Mouse (Mus musculus) gastrocnemius, adult 8-10 months (tissue): ENCODE measurements around the gene Bcl7a. TPM values are rescaled to one million over a fixed set of nuclear protein-coding genes. Genes with fewer than 3 reads are reported as not detected.

Experiments
- DNase-seq, 2 experiments: peaks; one replicate each; pipeline ENCODE4 v3.0.0; 2022; ENCODE audit warnings: low spot score in 2 of 2
- total RNA-seq, 4 experiments: library from RNA; stranded (reverse); gene quantifications; 2 replicates each; pipeline ENCODE4 v1.2.4; 2022

The Bcl7a gene
- 1 to 10 TPM; 7.3 to 9.6 (median 7.9) TPM for total RNA-seq

DNA sequence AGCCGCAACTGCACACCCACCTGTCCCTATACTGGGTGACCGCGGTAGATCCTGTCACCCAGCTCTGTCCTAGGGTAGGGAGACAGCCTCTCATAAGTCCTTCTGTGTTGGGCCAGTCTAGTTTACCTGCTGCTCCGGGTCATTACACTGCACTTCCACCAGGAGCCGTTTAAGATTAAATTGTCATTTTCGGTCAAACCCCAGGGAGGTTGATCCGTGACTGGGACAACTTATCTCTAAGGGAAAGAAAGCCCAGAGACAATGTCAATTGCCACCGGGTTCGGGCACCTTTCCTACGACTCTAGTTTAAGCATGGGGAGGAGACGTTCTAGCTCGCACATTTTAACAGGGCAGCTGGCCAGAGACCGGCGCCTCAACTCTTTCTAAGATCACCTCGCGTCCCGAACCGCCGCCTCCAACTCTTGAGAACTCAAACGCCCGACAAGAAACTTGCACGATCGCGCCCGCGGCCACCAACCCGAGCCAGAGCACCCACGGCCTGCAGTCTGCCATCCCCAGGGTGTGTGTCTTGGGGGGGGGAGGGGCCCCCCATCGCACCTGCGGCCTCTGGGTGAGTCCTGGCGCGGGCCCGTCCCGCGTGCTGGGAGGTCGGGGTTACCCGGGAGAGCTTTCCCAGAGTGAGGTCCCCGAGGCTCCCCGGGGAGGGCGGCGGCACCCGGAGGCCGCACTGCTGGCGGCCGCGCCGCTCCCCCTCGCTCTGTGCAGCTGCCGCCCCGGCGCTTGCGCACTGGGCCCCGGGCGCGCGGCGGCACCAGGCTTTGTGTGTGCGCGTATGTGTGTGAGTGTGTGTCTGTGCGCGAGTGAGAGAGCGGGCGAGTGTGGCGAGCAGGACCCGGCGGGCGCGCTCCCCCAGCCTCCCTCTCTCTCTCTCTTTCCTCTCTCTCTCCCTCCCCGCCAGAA, at the start of gene Bcl7a:
Bcl7a (plus strand) TSS at position 128 of the 921 bp plus-strand sequence.
- peak; percentile 84 to 90 for DNase-seq

DNA sequence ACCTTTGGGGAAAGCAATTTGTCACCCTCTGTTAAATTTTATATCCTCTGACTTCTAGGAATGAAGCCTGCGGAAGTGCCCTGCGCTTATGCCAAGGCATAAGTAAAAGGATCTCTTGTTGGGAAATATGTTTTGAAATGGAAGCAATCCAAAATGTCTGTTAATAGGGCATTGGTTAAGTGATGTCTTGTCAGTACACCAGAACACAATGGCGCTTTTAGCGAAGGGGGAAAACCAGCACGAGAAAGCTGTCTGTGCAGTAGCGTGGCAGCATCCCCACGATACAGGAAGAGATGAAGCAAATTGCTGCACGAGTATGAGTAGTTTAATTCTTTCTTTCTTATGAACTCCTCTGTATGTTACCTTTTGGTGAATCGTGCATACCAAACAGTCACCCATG, 49.0 kb upstream of the Bcl7a start:
- DNase-seq, result no peak

DNA sequence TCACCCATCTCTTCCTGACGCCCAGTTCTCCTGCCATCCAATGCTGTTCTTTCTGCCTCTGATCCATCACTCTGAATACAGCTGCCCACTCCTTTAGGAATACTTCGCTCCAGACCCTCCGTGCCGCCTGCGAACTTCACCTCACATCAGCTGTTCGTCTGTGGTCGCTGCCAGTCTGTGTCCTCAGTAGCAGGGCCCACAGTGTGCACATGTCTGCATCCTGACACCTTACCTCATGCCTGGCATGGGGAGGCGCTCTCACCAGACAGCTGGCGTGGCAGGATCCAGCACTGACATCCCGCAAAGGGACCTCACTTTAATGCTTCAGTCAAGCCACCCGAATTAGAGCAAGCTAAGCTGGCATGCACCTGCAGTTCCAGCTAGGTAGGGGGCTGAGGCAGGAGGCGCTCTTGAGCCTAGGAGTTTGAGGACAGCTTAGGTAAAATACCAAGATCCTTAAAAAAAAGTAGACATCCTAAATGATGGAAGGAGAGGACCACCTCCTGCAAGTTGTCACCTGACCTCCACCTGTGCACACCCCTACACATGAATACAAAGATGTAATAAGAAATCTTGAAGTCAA, 47.3 kb upstream of the Bcl7a start:
- DNase-seq, result no peak

DNA sequence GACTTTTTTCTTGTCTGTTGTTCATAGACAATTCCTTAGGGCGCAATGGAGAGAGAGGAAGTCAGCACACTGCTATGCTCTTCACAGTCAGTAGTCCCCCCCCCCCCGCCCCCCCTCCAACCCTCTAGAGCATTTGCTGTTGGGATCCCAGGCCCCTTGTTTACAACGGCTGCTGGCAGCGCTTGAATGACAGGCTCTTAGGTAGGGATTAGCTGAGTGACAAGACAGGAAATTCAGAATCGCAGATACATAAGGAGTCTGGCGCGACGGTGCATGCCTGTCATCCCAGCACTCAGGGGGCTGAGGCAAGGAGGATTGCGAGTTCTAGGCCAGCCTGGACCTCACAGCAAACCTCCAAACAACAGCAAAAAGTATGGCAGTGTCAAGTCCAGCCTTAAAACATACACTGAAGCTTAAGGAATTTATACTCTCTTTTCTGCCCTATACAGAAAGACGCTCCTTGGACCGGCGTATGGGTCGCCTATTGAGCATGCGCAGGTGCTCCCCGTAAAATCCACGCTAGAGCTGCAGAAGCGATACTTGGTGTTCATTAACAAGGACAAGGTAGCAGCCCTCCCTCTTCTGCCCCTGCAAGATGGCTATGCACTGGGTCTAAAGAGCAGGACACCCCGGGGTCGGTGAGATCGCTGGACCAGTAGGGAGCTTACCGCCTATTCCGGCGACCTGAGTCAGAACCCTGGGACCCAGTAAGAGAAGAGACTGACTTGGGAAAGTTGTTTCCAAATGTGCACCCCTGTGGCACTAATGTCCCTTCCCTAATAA, 46.5 kb upstream of the Bcl7a start:
- DNase-seq, result no peak

DNA sequence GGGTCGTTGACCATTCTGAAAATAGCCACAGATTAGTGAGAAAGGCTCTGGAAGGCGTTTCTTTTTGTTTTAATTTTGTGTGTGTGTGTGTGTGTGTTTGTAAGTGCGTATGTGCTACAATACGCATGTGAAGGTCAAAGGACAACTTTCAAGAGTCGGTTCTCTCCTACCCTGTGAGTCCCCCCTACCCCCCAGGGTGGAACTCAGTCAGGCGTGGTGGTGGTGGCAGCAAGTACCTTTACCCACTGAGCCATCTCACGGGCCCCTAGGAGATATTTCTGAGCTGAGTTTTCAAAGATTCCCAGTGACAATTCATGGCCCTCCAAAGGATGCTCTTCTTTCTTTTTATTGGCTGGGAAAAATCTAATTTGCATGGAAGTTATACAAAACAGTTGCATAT, 45.8 kb upstream of the Bcl7a start:
- no peak for DNase-seq

DNA sequence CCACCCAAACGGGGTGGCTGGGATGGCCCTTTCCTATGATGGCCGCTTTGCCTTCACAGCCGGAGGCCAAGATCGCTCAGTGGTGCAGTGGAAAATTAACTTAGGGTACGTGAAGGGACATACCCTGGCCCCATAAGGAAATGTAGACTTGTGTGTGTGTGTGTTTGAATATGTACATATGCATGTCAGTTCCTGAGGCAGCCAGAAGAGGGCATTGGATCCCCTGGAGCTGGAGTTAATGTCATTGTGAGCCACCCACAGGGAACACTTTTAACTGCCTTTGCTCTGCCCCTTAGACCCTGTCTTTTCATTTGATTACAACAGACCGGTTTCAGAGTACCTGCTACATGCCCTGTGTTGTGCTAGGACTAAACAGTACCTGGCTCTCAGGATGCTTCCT, 45.1 kb upstream of the Bcl7a start:
- DNase-seq, result no peak

DNA sequence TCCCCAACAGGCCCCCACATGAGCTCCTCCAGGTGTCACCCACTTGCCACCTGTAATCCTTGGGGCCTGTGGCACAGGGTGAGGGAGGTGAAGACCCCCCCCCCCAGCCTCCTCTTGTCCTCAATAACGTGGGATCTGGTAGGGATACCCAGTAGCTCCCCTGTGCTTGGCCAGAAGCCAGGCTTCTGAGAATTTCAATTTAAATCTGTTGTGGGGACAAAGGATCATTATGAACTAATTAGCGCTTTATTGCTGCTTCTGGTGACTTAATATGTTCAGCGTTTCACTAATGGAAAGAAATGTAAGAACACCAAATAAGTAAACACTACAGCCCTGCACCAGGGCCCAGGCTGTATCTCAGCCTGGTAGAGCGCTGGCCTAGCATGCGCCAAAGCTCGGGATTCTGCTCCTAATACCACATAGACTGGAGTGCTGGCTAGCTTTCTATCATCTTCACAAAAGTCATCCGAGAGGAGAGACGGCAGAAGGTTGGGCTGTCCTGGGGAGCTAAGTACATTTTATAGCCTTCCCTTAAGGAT, 43.1 kb upstream of the Bcl7a start:
- DNase-seq, result no peak

DNA sequence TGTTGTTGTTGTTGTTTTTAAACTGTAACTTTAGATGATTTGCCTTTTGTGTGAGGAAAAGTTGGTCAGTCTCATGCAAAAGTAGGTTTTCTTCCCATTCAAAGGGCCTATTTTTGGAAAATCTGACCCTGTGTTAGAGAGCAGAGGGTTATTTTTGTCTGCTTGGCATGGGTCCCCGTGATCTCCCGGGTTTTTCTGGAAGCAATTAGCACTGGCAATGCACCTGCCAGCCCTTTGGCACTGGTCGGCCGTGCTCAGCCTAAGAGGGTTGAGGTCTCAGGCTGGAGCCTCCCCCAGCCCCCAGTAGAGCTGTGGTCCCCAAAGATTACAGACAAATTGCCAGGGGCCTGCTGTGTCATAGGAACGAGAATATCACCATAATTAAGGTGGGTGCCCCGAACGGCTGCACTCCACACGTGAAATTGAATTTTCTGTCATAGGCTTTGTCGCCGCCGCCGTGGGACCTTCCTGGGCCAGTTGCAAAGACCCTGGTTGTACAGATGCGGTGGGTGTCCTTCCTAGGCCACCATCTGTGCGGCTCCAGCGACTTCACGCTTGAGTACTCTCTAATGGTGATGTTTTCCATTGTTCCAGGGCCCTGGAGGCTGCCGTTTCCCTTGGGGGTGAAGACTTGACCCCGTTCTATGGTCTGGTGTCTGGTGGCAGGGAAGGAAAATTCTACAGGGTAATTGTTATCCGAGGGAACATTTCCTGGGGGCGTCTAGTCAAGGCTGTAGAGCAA, 41.7 kb upstream of the Bcl7a start:
- peak in 1 of 2 experiments; percentile 20 for DNase-seq

DNA sequence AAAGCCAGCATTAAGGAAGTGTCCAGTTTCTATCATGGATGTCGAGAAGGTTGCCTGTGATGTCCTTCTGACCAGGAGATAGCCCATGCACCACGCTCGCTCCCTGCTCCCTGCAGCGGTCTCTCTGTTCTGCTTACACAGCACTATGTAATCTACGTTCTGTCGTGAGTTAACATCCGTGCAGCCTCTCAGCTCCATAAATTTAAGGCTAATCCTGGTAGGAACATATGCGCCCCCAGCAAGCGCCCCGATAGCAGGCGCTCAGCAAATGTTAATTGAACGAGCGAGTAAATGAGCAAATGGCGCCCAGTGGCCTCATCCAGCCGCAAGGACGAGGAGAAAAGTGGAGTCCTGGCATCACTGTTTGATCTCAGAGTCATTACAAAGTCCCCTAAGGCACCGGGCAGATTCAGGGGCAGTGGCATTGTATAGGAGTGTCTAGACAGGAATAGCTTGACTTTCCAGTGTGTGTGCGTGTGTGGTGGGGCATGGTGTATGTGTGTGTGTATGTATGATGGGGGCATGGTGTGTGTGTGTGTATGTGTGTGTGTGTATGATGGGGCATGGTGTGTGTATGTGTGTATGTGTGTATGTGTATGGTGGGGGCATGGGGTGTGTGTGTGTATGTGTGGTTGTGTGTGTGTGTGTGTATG, 35.9 kb upstream of the Bcl7a start:
- no peak for DNase-seq

DNA sequence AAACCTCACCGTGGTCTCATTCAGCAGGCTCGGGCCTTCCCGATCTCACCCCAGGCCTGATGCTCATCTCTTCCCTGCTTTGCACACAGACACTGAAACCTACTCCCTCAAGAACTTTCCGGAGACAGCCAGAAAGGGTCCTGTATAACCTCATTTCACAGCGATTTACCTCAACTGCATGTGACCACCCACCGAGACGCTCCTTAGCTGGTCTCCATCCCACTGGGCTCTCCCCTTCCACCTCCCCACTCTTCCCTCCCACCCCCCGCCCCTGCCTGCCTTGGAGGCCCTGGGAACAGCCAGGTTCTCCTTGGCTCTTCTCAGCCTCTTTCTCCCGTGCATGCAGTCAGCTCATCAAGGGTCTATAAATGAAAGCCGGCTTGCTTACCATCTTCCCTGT, 33.8 kb upstream of the Bcl7a start:
- DNase-seq, result no peak

DNA sequence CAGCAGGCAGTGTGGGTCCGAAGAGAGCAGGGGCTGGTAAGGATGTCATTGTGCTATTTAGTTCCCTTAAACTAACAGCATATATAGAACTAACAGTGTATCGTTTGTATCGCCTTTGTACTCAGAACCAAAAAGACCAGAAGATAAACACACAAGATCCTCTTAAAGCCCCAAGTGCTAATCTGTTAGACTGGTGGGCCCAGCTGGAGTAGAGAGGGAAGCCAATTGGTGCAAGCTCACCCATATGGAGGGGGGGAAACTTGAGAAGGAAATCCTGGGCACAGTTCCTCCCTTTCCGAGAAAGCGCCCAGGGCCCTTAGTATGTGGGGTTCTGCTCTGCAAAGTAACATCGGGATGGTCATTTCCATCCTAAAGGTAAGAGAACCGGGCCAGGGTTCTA, 33.4 kb upstream of the Bcl7a start:
- no peak for DNase-seq

DNA sequence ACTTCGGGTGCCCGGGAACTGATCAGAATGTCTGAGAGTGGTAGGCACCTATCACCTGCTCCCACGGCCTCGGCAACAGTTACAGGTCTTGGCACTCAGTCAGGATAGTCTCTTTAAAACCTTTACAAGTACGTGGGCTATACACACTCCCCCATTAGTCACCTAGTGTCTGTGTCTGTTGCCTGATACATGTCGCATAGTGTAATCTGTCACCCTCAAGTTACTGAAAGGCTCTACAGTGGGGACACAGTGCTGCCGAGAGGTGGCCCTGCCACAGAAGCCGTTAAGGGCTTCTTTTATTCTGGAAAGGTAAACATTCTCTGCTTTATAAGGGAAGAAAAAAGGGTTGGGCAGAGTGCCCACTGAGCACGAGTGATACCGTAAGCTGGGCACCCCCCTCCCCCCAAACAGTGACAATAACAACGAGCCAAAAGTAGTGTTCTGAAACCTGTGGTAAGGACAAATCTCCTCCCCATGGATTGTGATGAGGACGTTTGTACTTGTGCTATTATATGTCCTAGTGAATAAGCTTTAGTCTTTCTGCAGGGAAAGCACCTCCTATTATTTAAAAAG, 30.5 kb upstream of the Bcl7a start:
- DNase-seq, result no peak

DNA sequence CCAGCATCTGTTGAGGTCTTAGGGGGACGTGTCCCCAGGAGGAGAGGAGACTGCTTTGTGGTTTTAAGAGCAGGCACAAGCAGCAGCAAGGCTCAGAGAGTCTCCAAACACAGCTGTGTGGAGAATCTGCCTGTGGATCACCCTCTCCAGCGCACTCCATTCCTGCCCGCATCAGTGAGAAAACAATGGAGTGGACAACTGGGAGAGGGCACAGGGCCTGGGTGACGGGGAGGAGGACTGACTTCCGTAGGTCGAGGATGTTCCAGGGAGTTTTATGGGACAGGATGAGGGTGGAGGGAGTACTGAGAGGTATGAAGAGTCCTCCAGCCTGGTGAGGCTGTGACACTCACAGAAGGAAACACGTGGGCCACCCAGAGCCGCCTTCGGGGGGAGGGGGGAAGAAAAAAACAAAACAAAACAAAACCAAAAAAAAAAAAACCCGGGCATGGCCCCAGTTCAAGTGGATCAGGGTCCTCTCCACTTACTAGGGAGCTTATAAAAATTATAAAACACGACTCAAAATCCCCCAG, 29.7 kb upstream of the Bcl7a start:
- DNase-seq, result no peak

DNA sequence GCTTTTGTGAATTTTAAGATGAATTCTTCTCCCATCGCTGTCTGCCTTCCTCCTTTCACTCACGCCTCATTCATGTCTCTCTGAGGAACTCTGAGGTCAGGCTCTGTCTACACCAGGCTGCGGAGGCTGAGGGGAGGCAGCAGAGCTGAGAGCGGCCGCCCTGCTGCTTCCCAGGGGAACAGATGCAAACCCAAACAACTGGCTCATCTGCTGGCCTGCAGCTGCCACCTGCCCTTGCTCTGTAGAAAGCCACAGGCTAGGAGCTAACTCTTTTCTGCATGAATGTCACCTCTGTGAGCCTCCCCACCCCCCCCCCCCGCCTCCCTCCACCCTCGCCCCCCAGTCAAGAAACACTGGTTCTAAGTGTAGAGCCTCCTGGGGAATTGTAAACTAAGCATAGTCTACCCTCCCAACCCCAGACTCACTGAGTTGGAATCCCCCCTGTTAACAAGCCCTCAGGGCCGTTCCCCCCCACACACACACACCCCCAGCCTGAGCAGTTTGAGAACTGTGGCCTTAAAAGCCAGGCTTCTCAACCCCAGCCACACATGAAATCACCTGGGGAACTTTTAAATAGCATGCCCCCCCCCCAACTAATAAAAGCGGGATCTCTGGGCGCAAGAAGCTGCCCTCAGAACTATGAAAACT, 28.3 kb upstream of the Bcl7a start:
- no peak for DNase-seq

DNA sequence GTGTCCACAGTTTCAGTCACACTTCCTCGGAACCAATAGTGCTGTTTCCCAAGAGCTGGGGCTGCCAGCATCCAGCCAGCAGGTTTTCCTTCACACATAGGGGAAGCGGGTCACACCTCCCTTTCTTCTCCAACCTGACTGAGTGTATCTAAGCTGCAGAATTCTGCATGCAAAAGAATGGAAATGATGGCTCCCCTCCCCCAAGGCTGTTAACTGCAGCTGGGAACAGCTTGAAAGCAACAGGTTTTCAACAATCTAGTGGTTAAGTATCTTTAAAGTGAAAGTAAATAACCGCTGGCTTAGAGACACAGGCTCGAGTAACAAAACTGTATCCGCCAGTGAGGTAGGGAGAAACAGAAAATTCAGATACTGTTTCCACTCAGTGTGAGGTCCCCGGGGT, 25.6 kb upstream of the Bcl7a start:
- no peak for DNase-seq

DNA sequence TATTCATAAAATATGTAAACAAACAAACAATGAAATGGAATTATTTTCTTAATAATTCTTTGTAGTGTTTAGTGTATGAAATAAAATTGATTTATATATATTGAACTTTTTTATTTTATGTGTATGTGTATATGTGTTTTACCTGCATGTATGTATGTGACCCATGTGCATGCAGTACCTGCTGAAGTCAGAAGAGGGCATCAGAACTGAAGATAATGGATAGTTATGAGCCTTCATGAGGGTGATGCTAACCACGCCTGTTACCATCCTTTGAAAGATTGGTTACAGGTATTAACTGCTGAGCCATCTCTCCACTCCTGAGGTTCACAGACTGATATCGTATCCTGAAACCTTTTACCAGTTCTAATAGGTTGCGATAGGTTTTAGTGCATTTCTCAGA, 23.5 kb upstream of the Bcl7a start:
- DNase-seq, result no peak

DNA sequence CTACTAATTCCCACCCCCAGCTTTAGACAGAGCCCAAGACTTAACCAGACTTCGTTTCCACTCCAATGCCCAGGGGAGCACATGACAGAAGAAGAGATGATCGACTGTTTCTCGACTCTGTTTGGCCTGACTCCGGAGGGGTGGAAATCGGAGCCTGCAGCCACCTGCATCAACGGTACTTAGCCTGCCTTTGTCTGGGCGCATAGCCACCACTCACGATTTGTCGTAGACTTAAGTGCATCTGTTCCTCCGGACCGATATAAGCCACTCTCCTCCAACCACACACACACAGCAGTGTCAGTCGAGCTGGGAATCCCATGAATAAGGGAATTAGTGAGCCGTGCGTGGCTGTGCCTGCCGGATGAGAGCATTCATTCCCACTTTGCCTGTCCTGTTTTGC, 19.4 kb upstream of the Bcl7a start:
- peak in 1 of 2 experiments; percentile 44 for DNase-seq

DNA sequence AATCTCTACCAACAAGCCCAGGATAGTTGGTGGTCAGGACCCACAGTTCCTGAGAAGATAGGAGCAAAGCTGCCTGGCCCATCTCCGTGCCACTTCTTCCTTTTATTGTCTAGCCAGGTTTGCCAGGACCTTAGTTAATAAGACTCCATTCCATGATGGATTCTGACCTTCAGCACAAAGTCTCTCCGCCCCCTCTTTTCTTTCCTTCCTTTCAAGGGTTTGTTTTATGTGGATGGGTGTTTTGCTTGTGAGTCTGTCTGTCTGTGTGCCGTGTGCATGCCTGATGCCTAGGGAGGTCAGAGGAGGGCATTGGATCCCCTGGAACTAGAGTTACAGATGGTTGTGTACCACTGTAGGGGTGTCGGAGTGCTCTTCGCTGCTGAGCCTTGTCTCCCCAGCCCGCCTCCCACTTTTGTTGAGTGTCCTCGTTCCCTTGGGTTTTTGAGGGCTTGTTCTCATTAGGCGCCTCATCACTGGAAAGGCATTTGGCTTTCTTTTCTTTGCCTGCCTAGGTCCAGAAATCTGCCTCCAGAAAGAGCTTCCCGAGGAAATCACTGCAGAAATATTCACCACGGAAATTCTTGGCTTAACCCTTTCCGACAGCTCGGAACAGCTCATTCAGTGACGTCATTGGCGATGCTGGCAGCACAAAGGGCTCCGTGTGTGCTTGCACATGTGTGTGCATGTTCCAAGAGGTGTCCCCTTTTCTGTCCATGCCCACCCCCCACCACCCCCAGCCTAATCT, 17.5 kb upstream of the Bcl7a start:
- peak; percentile 11 to 13 for DNase-seq

DNA sequence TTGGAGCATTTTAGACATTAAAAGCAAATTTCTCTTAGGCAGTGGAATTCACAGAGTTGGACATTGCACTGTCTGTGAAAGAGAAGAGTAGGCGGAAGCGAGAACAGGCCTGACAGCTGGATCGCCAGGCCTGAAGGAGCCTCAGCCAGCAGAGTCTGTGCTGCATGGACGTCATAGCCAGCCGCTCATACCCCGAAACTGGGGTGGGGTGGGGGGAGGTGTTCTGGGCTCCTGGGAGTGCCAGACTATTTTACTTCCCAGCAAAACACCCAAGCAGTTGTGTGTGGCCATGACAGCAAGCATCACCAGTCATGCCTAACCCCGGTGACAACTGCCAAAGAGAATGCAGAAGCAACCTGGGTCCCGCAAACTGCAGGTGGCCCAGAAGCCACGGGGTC, 16.9 kb upstream of the Bcl7a start:
- peak in 1 of 2 experiments; percentile 14 for DNase-seq
